Mouse (Mus musculus) heart, adult 2 months (tissue): ENCODE data around the gene Slc25a12.

Source experiments
- CTCF ChIP-seq: fragments of 200-600 bp; IDR thresholded peaks from 2 replicates; pipeline ENCODE4 v1.8.1; 2022; ENCODE audit warnings: antibody characterized with exemption, mild to moderate bottlenecking, moderate library complexity
- POLR2A ChIP-seq: fragments of 200-500 bp; IDR thresholded peaks from 2 replicates; pipeline ENCODE4 v1.6.1; 2011; ENCODE audit warnings: mild to moderate bottlenecking, low read depth, low read length, control low read depth; ENCODE audit not compliant: insufficient read depth

DNA sequence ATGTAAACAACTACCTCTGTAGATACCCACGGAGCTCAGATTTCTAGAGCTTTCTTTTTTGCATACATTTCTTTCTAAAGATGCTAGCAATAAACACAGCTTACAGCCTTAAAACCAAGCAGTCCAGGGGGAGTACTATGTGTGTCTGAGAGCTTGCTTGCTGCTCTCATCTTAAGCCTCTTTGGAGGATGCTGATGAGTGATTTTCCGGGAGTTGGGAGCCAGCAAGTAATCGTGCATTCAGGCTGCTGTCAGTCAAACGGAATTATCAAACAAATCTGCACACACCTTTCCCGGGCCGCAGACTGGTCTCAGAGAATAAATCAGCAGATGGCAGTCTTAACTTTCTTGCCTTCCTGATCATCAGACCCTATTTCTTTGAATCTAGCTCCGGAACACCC is 73.1 kb downstream of the Slc25a12 start:
- TF ChIP-seq CTCF (no peak), POLR2A (no peak)
